Mouse (Mus musculus) myocyte (in vitro differentiated cells): ENCODE results near the gene Gm20403. TPM values are rescaled to one million over a fixed set of nuclear protein-coding genes. Genes with fewer than 3 reads are reported as not detected.

Experiments used
- H3K27me3 ChIP-seq: one replicate; pipeline ENCODE4 v1.6.1; 2011; ENCODE audit not compliant: control insufficient read depth, insufficient read depth, insufficient read length
- H3K36me3 ChIP-seq: one replicate; pipeline ENCODE4 v1.6.1; 2011; ENCODE audit not compliant: control insufficient read depth, insufficient read depth
- H3K4me2 ChIP-seq: one replicate; pipeline ENCODE4 v1.6.1; 2011; ENCODE audit warnings: low read depth, control low read depth
- H3K4me3 ChIP-seq: one replicate; pipeline ENCODE4 v1.5.1; 2011; ENCODE audit warnings: mild to moderate bottlenecking, control low read depth, moderate library complexity
- H3K79me2 ChIP-seq: one replicate; pipeline ENCODE4 v1.6.1; 2011; ENCODE audit not compliant: control insufficient read depth, insufficient read depth
- H3ac ChIP-seq: one replicate; pipeline ENCODE4 v1.6.1; 2011; ENCODE audit not compliant: control insufficient read depth, insufficient read length
- CEBPB ChIP-seq: IDR thresholded peaks from 2 replicates; pipeline ENCODE4 v1.6.1; 2011; ENCODE audit warnings: mild to moderate bottlenecking, moderate library complexity; ENCODE audit not compliant: poor library complexity, insufficient read depth, severe bottlenecking
- E2F4 ChIP-seq: IDR thresholded peaks from one replicate; pipeline ENCODE4 v1.6.1; 2011; ENCODE audit warnings: mild to moderate bottlenecking, control low read depth, moderate library complexity; ENCODE audit not compliant: insufficient read depth
- MAX ChIP-seq: IDR thresholded peaks from one replicate; pipeline ENCODE4 v1.6.1; 2011; ENCODE audit warnings: low read depth, mild to moderate bottlenecking, control low read depth
- MYOD1 ChIP-seq, 3 experiments: IDR thresholded peaks; one replicate each; pipeline ENCODE4 v1.6.1; 2011; ENCODE audit warnings: control low read depth in 2 of 3, low read depth in 2 of 3, mild to moderate bottlenecking in 2 of 3, moderate library complexity in 1 of 3; ENCODE audit not compliant: insufficient read length in 2 of 3, control insufficient read depth in 1 of 3
- MYOG ChIP-seq, 3 experiments: IDR thresholded peaks; one replicate each; pipeline ENCODE4 v1.6.1; 2011; ENCODE audit warnings: control low read depth in 2 of 3, low read depth in 2 of 3, mild to moderate bottlenecking in 2 of 3; ENCODE audit not compliant: insufficient read length in 2 of 3, control insufficient read depth in 1 of 3, insufficient read depth in 1 of 3
- POLR2A ChIP-seq: IDR thresholded peaks from one replicate; pipeline ENCODE4 v1.6.1; 2011; ENCODE audit warnings: low read depth, mild to moderate bottlenecking, control low read depth, moderate library complexity; ENCODE audit not compliant: insufficient read length
- POLR2AphosphoS2 ChIP-seq: IDR thresholded peaks from one replicate; pipeline ENCODE4 v1.6.1; 2011; ENCODE audit warnings: low read depth, control low read depth; ENCODE audit not compliant: insufficient read length
- REST ChIP-seq: IDR thresholded peaks from one replicate; pipeline ENCODE4 v1.6.1; 2011; ENCODE audit warnings: mild to moderate bottlenecking, control low read depth, moderate library complexity; ENCODE audit not compliant: insufficient read depth, insufficient read length
- SRF ChIP-seq: IDR thresholded peaks from one replicate; pipeline ENCODE4 v1.6.1; 2011; ENCODE audit warnings: low read depth; ENCODE audit not compliant: control insufficient read depth, insufficient read length
- TCF12 ChIP-seq: IDR thresholded peaks from one replicate; pipeline ENCODE4 v1.6.1; 2011; ENCODE audit warnings: mild to moderate bottlenecking, control low read depth; ENCODE audit not compliant: poor library complexity, insufficient read depth, severe bottlenecking
- TCF3 ChIP-seq: IDR thresholded peaks from one replicate; pipeline ENCODE4 v1.6.1; 2011; ENCODE audit warnings: low read depth, control low read depth; ENCODE audit not compliant: insufficient read length
- USF1 ChIP-seq: IDR thresholded peaks from one replicate; pipeline ENCODE4 v1.6.1; 2011; ENCODE audit warnings: low read depth, mild to moderate bottlenecking, control low read depth, moderate library complexity
- polyA plus RNA-seq: library from polyadenylated mRNA; unstranded; fragments of >200 nt; fragmentation: generic; extraction: Trizol; gene quantifications from one replicate; pipeline ENCODE4 v1.2.1, GENCODE M21; 2012; ENCODE audit warnings: missing spikeins

The Gm20403 gene
- polyA plus RNA-seq, 1 experiment: 0.32 TPM

DNA sequence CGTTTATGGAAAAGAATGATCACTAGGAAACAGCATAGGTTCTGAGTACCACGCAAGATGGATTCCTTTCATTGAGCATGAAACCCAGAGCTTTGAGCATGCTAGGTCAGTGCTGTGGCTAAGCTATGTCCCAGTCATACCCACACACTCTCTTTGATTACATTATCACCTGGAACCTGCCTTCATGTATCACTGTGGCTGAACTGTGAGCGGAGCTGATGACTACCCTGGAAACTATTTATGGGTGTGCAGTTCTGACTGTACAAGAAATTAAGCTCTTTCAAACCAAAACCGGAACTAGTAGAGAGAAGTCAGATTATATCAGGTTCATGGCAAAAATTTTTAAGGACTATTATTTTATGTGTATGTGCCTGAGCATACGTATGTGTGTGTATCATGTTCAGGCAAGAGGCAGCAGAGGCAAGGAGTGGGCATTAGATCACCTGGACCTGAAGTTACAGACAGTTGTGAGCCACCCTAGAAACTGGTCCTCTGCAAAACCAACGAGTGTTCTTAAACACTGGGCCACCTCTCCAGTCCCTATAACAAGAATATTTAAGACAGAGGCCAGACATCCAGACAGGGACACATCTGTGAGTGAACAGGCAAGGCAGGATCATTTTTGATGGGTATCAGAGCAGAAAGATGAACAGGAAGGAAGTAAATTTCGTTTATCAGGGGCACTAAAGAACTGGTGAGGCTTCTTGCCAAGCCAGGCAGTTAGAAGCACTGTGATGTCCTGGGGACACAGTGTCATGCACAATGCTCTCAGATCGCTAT, 30.2 kb upstream of the Gm20403 start:
- H3K4me3 ChIP-seq: no peak overlapping the region
- H3K27me3 ChIP-seq: peaks cover 2% of the 10 kb centered on the region
- H3K79me2 ChIP-seq: no peaks in the 10 kb centered on the region
- no peaks in the 10 kb centered on the region for H3K36me3 ChIP-seq
- no peak overlapping the region for H3K4me2 ChIP-seq
- no peak overlapping the region for H3ac ChIP-seq
- TF ChIP-seq MAX: no peak
- no peak for TF ChIP-seq CEBPB
- TF ChIP-seq TCF3: no peak
- TF ChIP-seq POLR2A: no peak
- no peak for TF ChIP-seq E2F4
- TF ChIP-seq MYOD1 (IDR thresholded peaks at IDR 0.05; ENCODE audit: control insufficient read depth in 1 of 3, insufficient read length in 2 of 3, low read depth in 2 of 3): no peak
- TF ChIP-seq SRF: no peak
- no peak for TF ChIP-seq MYOG (IDR thresholded peaks at IDR 0.05; ENCODE audit: control insufficient read depth in 1 of 3, insufficient read depth in 1 of 3, insufficient read length in 2 of 3, low read depth in 2 of 3)
- TF ChIP-seq USF1: no peak
- TF ChIP-seq TCF12: no peak
- TF ChIP-seq REST: no peak
- TF ChIP-seq POLR2AphosphoS2: no peak

DNA sequence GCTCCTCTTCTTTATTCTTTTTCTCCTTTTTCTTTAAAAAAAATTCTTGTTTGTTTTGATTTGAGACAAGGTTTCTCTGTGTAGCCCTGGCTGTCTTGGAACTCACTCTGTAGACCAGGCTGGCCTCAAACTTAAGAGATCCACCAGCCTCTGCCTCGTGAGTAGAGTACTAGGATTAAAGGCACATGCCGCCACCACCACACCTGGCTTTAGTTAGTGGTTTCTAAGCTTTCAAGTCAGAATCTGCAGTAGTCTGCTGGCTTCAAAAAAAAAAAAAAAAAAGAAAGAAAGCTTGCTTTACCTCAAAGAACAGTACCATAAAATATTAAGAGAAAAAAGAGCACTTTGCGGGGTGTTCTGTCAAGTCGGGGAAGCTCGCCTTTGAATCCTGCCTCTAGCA, 29.1 kb upstream of the Gm20403 start:
- no peak overlapping the region for H3K4me3 ChIP-seq
- no peak overlapping the region for H3K4me2 ChIP-seq
- H3K79me2 ChIP-seq: no peaks in the 10 kb centered on the region
- H3K27me3 ChIP-seq: peaks cover 6% of the 10 kb centered on the region
- H3K36me3 ChIP-seq: no peaks in the 10 kb centered on the region
- no peak for TF ChIP-seq TCF3
- TF ChIP-seq MAX: no peak
- no peak for TF ChIP-seq POLR2A
- TF ChIP-seq MYOD1 (IDR thresholded peaks at IDR 0.05; ENCODE audit: control insufficient read depth in 1 of 3, insufficient read length in 2 of 3, low read depth in 2 of 3): no peak
- no peak for TF ChIP-seq USF1
- TF ChIP-seq E2F4: no peak
- TF ChIP-seq POLR2AphosphoS2: no peak
- no peak for TF ChIP-seq SRF
- no peak for TF ChIP-seq CEBPB
- TF ChIP-seq MYOG (IDR thresholded peaks at IDR 0.05; ENCODE audit: control insufficient read depth in 1 of 3, insufficient read depth in 1 of 3, insufficient read length in 2 of 3, low read depth in 2 of 3): no peak
- no peak for TF ChIP-seq TCF12
- TF ChIP-seq REST: no peak
- H3ac ChIP-seq: no peak overlapping the region

GRCm38 (mm10) chr12:55013626-55014398, 27.5 kb upstream of the Gm20403 start, which contains the start of gene Baz1a:
TSS of gene Baz1a (minus strand) at chr12:55014348.
- Histone ChIP-seq H3K79me2 (no peaks in the 10 kb centered on the region), H3K36me3 (no peaks in the 10 kb centered on the region), H3ac (no peak within 1 kb of the TSS), H3K27me3 (peaks cover 6% of the 10 kb centered on the region), H3K4me3 (no peak within 1 kb of the TSS), H3K4me2 (no peak within 1 kb of the TSS)
- no peak for TF ChIP-seq POLR2AphosphoS2
- no peak for TF ChIP-seq SRF

DNA sequence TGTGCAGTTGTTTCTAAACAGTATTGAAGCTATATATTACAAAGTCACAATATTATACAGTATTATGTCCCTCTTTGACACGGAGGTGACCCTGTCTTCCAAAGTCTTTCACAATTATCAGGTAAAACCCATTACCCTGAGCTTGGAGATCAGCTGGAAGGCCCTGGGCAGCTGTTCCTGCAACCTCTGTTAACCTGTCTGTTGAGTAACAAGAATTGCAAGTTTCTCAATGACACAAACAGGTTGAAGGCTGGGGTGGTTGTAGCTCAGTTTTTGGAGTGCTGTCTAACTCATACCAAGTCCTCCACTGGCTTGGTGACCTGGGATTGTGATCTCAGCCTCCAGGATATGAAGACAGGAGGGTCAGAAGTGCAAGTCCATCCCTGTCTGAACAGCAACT, 26.7 kb upstream of the Gm20403 start:
- peaks cover 6% of the 10 kb centered on the region for H3K27me3 ChIP-seq
- H3K79me2 ChIP-seq: no peaks in the 10 kb centered on the region
- no peak for TF ChIP-seq E2F4
- TF ChIP-seq TCF3: no peak
- no peak for TF ChIP-seq USF1
- no peak for TF ChIP-seq MAX
- no peak for TF ChIP-seq SRF
- no peak for TF ChIP-seq POLR2A
- no peak for TF ChIP-seq REST
- TF ChIP-seq MYOG (IDR thresholded peaks at IDR 0.05; ENCODE audit: control insufficient read depth in 1 of 3, insufficient read depth in 1 of 3, insufficient read length in 2 of 3, low read depth in 2 of 3): no peak
- TF ChIP-seq CEBPB: no peak
- TF ChIP-seq MYOD1 (IDR thresholded peaks at IDR 0.05; ENCODE audit: control insufficient read depth in 1 of 3, insufficient read length in 2 of 3, low read depth in 2 of 3): no peak
- no peak for TF ChIP-seq POLR2AphosphoS2
- no peak for TF ChIP-seq TCF12
- no peak overlapping the region for H3K4me2 ChIP-seq
- H3K4me3 ChIP-seq: no peak overlapping the region
- H3K36me3 ChIP-seq: no peaks in the 10 kb centered on the region
- no peak overlapping the region for H3ac ChIP-seq
